Mouse (Mus musculus) lung, embryonic 16.5 days (tissue): ENCODE data around the gene Hoxa7. TPM values are rescaled to one million over a fixed set of nuclear protein-coding genes. Genes with fewer than 3 reads are reported as not detected.

Source experiments
- ATAC-seq: fragments of 200-750 bp; cut with Nextera tagmentation; 2 replicates; pipeline ENCODE4 v1.8.0; 2017; ENCODE audit warnings: low read depth, mild to moderate bottlenecking, moderate library complexity
- H3K27ac ChIP-seq: fragments of 300-500 bp; sonication (generic); 2 replicates; pipeline ENCODE4 v1.5.1; 2014; ENCODE audit warnings: mild to moderate bottlenecking, control low read depth, low read length
- H3K27me3 ChIP-seq: fragments of 300-500 bp; sonication (generic); 2 replicates; pipeline ENCODE4 v1.6.1; 2014; ENCODE audit warnings: low read depth, low read length, mixed read lengths; ENCODE audit not compliant: control insufficient read depth, insufficient read depth
- H3K36me3 ChIP-seq: fragments of 300-500 bp; sonication (generic); 2 replicates; pipeline ENCODE4 v1.6.1; 2014; ENCODE audit warnings: low read length; ENCODE audit not compliant: control insufficient read depth, insufficient read depth
- H3K4me1 ChIP-seq: fragments of 300-500 bp; sonication (generic); replicated peaks from 2 replicates; pipeline ENCODE4 v1.6.1; 2014; ENCODE audit warnings: low read length, mixed read lengths; ENCODE audit not compliant: control insufficient read depth, insufficient read depth
- H3K4me2 ChIP-seq: fragments of 300-500 bp; sonication (generic); 2 replicates; pipeline ENCODE4 v1.6.1; 2014; ENCODE audit warnings: low read depth, low read length, control low read depth
- H3K4me3 ChIP-seq: fragments of 300-500 bp; sonication (generic); 2 replicates; pipeline ENCODE4 v1.5.1; 2014; ENCODE audit warnings: mild to moderate bottlenecking, low read length, control low read depth
- H3K9ac ChIP-seq: fragments of 300-500 bp; sonication (generic); 2 replicates; pipeline ENCODE4 v1.6.1; 2014; ENCODE audit warnings: low read length, control low read depth
- H3K9me3 ChIP-seq: fragments of 300-500 bp; sonication (generic); 2 replicates; pipeline ENCODE4 v1.6.1; 2016; ENCODE audit warnings: low read length; ENCODE audit not compliant: control insufficient read depth
- WGBS: fragments of 180-500 bp; shearing (Covaris S2); extraction: QIAGEN DNeasy Blood & Tissue Kit; methylation state at CpG from one replicate; pipeline ENCODE4 v1.1.7; 2014; 5-methylcytosine and 5-hydroxymethylcytosine counted together
- polyA plus RNA-seq: library from polyadenylated mRNA; unstranded; fragments of >200 nt; fragmentation: Nextera tagmentation; extraction: Ambion mirVana; gene quantifications from 2 replicates; pipeline ENCODE4 v1.2.1, GENCODE M21; 2015

Gene Hoxa7
- polyA plus RNA-seq, 1 experiment from 2014 or later = 5.8 TPM

DNA sequence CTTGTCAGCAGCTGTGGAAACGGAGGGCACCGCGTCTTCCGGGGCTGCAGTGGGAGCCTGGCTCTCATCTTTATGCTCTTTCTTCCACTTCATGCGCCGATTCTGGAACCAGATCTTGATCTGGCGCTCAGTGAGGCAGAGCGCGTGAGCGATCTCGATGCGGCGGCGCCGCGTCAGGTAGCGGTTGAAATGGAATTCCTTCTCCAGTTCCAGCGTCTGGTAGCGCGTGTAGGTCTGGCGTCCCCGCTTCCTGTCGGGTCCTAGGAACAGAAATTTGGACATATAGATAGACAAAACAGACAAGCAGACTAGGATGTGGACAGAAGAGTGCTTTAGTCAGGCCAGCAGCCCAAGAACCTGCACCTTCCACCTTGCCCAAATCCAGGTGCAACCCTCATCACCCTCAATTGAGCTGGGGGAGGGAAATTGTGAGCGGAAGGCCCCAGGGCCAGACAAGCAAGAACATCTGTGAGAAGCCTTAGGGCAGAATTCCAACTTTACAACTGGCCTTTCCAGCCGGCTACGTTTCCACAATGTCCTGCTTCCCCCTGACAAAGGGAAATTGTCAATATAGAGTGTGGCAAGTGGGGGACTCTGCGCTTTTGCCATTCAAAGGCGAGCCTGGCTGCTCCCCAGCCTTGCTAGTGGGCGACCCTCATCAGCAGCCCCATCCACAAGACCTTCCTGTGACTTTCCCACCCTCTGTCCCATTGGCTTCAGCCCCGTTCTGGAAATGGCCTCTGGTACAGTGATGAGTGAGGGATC, 5.7 kb downstream of the Hoxa7 start:
- H3K27me3 ChIP-seq = peaks cover 93% of the 10 kb centered on the region
- H3K27ac ChIP-seq = no peak overlapping the region
- peak overlapping the region; percentile 42 for H3K9ac ChIP-seq
- 3% methylated on average over 30 of the region's 30 CpGs for WGBS
- peak overlapping the region; percentile 62 for H3K4me2 ChIP-seq
- H3K9me3 ChIP-seq = no peaks in the 10 kb centered on the region
- H3K4me3 ChIP-seq = peak overlapping the region; percentile 54
- H3K36me3 ChIP-seq = no peaks in the 10 kb centered on the region
- peaks cover 12% of the 10 kb centered on the region for H3K4me1 ChIP-seq
- ATAC-seq = no peak

DNA sequence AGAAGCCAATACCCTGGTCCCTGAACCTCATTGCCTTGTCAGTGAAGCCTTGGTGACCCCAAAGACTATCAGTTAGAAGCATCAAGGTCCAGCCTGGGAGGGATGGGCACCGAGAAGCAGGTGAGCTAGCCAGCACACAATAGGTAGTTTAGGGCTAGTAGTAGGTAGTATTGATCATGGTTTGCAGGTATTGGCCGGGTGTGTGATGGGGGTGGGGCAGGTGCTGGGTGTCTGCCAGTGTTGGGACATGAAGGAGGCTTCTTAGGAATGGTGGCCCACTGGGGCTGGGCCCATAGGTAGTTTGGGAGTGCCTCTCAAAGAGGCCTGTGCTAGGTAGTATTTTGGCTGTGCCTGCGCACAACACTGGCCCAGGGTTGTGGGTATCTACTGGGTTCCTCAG, 6.6 kb downstream of the Hoxa7 start:
- Histone ChIP-seq H3K9ac (no peak overlapping the region), H3K27me3 (peaks cover 90% of the 10 kb centered on the region), H3K4me2 (no peak overlapping the region), H3K4me3 (no peak overlapping the region), H3K9me3 (no peaks in the 10 kb centered on the region), H3K4me1 (peaks cover 12% of the 10 kb centered on the region), H3K27ac (no peak overlapping the region), H3K36me3 (no peaks in the 10 kb centered on the region)
- no peak for ATAC-seq
- 29% methylated on average over 3 of the region's 3 CpGs for WGBS

DNA sequence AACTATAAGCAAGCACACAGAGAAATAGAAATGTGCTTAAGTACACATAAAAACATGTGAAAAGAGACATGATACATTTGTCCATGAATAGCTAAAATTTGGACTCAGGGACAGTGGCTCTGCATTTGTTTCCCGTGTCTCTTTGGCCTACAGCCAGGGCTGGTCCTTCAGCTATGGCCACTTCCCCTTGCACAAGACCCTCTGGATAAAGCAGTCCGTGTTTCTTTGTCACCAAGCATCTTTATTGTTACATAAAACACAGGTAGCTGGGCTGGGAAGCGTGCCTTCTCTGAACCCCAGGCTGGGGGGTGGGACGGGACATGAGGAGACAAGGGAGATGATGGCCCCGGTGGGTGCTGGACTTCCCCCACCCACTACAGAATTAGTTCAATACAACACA, 7.4 kb downstream of the Hoxa7 start:
- peaks cover 82% of the 10 kb centered on the region for H3K27me3 ChIP-seq

DNA sequence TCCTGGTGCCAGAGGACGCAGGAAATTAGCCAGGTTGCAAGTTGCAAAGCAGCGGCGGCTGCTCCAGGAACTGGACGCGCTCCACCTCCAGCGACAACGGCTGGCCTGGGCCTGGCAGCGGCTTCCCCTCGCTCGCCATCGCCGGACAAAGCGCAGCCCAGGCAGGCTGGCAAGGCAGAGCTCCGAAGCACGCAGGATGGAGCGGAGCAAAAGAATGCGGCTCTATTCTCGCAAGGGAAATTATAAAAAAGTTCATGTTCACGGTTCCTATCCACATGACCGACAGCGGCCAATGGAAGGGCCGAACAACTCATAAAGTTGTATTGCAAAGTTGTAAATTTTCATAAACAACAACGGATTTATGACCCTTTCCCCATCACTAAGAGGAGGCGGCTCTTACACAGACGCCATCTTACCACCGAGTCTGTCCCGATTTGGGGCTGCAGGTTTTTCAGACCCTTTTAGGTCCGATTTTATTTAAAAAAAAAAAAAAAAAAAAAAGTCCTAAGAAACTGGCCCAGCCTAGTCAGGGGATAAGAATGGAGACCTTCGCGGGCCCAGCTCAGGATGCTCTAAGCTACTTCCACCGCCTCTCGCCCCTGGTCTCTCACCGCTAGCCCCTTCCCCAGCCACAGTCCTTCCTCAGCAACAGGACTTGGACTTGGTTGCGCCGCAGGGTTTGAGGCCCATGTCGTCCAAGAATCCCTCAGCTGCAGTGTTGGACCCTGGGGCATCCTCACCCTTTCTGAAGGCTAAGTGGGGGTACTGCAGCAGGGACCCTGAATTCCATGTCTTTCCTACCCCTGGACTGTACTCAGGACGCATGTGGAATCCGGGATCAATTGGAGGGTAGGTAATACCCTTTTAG, 8.3 kb downstream of the Hoxa7 start, which contains the start of the genes Hoxa3 and Gm28308:
Gene Hoxa3, minus strand, starts transcription at position 218 of the 868 bp plus-strand sequence.
Gene Gm28308, minus strand, starts transcription at position 221 of the 868 bp plus-strand sequence.
- H3K27ac ChIP-seq = peak within 1 kb of the TSS; percentile 45
- peak within 1 kb of the TSS; percentile 65 for H3K4me2 ChIP-seq
- peak within 1 kb of the TSS; percentile 44 for H3K4me3 ChIP-seq
- no peaks in the 10 kb centered on the region for H3K36me3 ChIP-seq
- peak; percentile 38 for ATAC-seq
- H3K27me3 ChIP-seq = peaks cover 78% of the 10 kb centered on the region
- 9% methylated on average over 38 of the region's 38 CpGs for WGBS
- H3K4me1 ChIP-seq = peaks cover 12% of the 10 kb centered on the region
- H3K9ac ChIP-seq = peak within 1 kb of the TSS; percentile 60
- H3K9me3 ChIP-seq = no peaks in the 10 kb centered on the region

More for the DNA sequence above, 7.4 kb downstream of the Hoxa7 start:
- Histone ChIP-seq H3K9ac (no peak overlapping the region), H3K4me2 (no peak overlapping the region), H3K36me3 (no peaks in the 10 kb centered on the region), H3K9me3 (no peaks in the 10 kb centered on the region), H3K4me1 (peaks cover 12% of the 10 kb centered on the region), H3K27ac (no peak overlapping the region), H3K4me3 (no peak overlapping the region)
- WGBS = 29% methylated on average over 5 of the region's 5 CpGs
- ATAC-seq = no peak

DNA sequence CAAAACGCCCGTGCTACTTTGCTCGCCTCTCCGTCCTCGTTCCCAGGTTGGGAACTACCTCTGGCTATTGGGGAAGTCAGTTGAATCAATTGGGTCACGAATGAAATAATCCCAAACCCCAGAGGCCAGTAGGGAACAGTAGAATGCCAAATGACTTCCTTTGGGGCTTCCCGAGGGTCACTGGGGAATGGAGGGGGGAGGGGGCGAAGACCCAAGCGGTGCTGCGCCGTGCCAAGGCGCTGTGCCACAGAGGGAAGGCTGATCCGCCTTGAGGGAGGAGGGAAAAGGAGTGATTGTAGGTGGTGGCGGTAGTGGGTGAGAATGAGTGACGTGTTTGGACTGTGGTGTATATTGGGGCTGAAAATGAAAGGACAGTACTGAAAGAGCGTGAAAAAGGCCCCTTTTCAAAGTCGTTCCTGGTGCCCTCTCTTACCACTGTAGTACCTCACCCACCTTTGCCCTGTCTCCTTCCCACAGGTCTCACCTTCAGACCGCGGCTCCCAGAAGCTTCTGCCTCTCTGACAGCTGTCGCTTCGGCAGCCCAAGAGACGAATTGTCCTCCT, 9.0 kb downstream of the Hoxa7 start:
- Histone ChIP-seq H3K27ac (peak overlapping the region; percentile 28), H3K9me3 (no peaks in the 10 kb centered on the region), H3K4me3 (peak overlapping the region; percentile 44), H3K9ac (peak overlapping the region; percentile 60), H3K4me2 (peak overlapping the region; percentile 65), H3K36me3 (no peaks in the 10 kb centered on the region), H3K27me3 (peaks cover 75% of the 10 kb centered on the region), H3K4me1 (peaks cover 11% of the 10 kb centered on the region)
- 6% methylated on average over 22 of the region's 22 CpGs for WGBS
- ATAC-seq = peak; percentile 7; the same call in 1 of the 2 replicates

DNA sequence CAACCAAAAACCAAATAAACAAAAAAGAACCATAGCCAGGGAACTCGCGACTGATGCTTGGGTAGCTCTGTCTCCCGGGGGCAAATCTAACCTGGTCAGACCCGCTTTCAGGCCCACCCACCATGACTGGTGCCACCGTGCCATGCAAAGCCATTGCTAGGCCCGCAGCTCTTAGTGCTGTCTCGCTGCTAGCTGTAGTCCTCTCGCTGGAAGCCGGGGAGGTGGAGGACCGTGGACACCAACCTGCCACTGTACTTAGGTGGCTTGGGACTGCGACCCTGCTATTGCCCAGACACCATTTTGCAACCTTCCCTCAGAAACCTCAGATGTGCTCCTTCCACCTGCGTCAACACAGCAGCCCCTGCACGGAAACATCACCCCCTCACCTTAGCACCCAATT, 9.7 kb downstream of the Hoxa7 start:
- H3K4me3 ChIP-seq = peak overlapping the region; percentile 44
- ATAC-seq = no peak
- peak overlapping the region; percentile 60 for H3K9ac ChIP-seq
- peaks cover 5% of the 10 kb centered on the region for H3K4me1 ChIP-seq
- no peaks in the 10 kb centered on the region for H3K9me3 ChIP-seq
- H3K36me3 ChIP-seq = no peaks in the 10 kb centered on the region
- 5% methylated on average over 13 of the region's 13 CpGs for WGBS
- peaks cover 76% of the 10 kb centered on the region for H3K27me3 ChIP-seq
- H3K4me2 ChIP-seq = peak overlapping the region; percentile 65
- H3K27ac ChIP-seq = peak overlapping the region; percentile 28; the same call in 1 of the 2 replicates

DNA sequence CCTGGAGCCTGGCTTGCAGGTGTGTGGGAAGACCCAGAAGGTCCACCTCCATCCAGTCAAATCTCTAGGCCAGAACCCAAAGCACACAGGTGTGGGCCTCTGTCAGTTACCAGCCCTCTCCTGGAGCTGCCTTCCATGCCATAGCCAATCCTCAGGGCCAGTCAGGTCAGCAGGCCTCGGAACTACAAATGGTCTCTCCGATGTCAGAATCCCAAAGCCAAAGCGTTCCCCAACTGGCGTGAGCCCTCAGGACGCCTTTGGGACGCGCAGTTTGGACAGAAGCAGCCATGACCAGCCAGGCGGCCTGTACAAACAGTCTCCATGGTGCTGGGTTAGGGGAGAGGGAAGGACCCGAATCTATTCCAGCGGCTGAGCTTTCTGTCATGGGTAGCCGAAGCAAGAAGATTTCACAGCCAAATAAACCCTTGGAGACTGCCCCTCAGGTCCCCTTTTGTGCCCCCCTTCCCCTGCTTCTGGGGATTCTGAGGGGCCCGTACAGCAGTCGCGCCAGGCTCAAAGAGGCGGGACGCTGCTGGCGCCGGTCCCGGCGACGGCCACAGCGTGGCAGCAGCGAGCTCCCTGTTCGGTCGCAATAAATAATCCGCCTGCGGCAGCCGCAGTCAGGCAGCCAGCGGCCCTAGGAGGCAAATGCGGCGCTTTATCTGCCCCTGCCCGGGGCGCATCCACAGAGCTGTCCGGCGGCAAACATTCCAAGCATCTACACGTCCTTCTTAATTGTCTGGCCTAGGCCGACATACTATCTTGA, 10.3 kb downstream of the Hoxa7 start:
- Histone ChIP-seq H3K36me3 (no peaks in the 10 kb centered on the region), H3K4me3 (peak overlapping the region; percentile 44), H3K27me3 (peaks cover 75% of the 10 kb centered on the region), H3K4me2 (peak overlapping the region; percentile 65), H3K9me3 (no peaks in the 10 kb centered on the region), H3K4me1 (peaks cover 2% of the 10 kb centered on the region; the same call in 1 of the 2 replicates), H3K27ac (peak overlapping the region; percentile 12; the same call in 1 of the 2 replicates), H3K9ac (peak overlapping the region; percentile 62)
- peak; percentile 61 for ATAC-seq
- under 1% methylated on average over 37 of the region's 37 CpGs for WGBS

DNA sequence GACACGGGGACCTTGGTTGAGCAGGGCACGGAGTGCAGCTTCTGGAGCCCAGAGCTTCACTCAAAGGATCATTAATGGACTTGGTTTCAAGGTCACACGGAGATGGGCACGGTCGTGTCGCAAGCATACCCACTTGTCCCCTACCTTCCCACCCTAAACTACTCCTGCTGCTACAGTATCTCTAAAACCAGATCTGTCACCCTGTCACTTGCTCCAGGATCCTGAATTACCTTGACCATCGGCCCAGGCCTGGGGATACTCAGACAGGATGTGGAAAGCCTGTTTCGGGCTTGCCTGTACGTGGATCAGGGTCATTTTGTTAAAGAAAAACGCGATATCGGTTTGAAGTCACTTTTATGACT, 12.0 kb downstream of the Hoxa7 start:
- Histone ChIP-seq H3K4me3 (peak overlapping the region; percentile 47), H3K9me3 (no peaks in the 10 kb centered on the region), H3K27ac (no peak overlapping the region), H3K36me3 (no peaks in the 10 kb centered on the region), H3K4me1 (no peaks in the 10 kb centered on the region; the same call in 1 of the 2 replicates), H3K9ac (peak overlapping the region; percentile 4; the same call in 1 of the 2 replicates), H3K27me3 (peaks cover 64% of the 10 kb centered on the region), H3K4me2 (peak overlapping the region; percentile 62)
- 37% methylated on average over 12 of the region's 12 CpGs for WGBS
- ATAC-seq = no peak
